Mouse (Mus musculus): ENCODE data around the gene Medag. TPM values are rescaled to one million over a fixed set of nuclear protein-coding genes. Genes with fewer than 3 reads are reported as not detected.

The Medag gene
- polyA plus RNA-seq (2021) = 0.13 TPM

- in situ Hi-C loops (cut with MboI; ENCODE audit: low pct_unique_long_range_greater_than_20kb) = no loop called here
- DNase-seq (ENCODE audit: low read depth, low spot score) = no peak
- no peak for TF ChIP-seq CTCF (IDR thresholded peaks at IDR 0.05)
- ATAC-seq = peak; percentile 31
- ChIA-PET CTCF (interaction anchor here (1.1 to 1.7 kb wide), 5 partner anchors 8 to 36 kb away, joined by 3 to 5 read pairs (median 3); no protein-coding TSS in a partner anchor), POLR2A (no interaction called here)
- no peaks in the 10 kb centered on the region for H3K27me3 ChIP-seq
Observed at GRCm38 (mm10) chr5:149411509-149412193, at the start of gene Medag. Gene Medag, plus strand, starts transcription at chr5:149411749.

GRCm38 (mm10) chr5:149362626-149363025 is 48.9 kb upstream of the Medag start:
- in situ Hi-C loops (cut with MboI; ENCODE audit: low pct_unique_long_range_greater_than_20kb) = no loop called here
- CTCF ChIA-PET = interaction anchor here (1.1 to 4.9 kb wide), 3 partner anchors 9 to 488 kb away, joined by 3 to 27 read pairs (median 5); no protein-coding TSS in a partner anchor
- no peak for TF ChIP-seq CTCF (IDR thresholded peaks at IDR 0.05)
- POLR2A ChIA-PET = interaction anchor here (0.5 to 2.9 kb wide), 6 partner anchors 10 to 719 kb away, joined by 3 to 14 read pairs (median 10); no protein-coding TSS in a partner anchor
- ATAC-seq (no peak), DNase-seq (ENCODE audit: low read depth, low spot score) (no peak)
- H3K27me3 ChIP-seq = no peaks in the 10 kb centered on the region

DNA sequence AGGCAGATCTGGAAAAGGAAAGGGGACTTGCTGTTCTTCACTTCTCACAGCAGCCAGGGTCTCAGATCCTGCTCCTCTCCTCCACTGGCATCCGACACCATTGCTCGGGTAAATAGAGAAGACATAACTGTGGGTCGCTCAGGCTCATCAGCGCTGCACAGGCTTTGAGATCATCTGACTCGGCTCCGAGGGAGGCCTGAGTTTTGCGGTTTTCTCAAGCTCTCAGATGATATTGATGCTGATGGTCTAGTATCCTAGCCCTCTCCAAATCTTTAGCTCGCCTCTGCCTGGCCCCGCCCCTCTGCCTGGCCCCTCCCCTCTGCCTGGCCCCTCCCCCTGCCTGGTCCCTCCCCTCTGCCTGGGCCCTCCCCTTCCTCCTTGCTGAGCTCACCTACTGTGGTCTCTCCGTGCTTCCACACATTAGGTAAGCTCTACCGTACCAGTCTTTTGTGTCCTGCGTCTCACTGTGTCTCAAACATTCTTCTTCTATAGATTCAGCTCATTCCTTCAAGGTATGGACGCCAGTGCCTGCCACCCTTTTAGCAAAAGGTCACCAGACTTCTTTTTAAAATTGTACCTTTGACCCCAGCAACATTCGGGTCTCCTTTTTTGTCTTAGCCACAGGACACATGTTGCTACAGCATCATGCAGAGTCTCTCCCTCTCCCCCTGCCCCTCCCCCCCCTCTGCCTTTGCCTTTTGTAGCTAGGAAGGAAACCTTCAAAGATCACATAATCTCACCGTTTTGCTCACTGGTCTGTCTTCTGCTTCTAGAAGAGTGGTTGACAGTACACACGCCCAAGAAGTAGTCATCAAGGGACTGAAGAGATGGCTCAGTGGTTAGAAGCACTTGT is 47.4 kb upstream of the Medag start:
- ATAC-seq = peak; percentile 89
- no peaks in the 10 kb centered on the region for H3K27me3 ChIP-seq
- peak; percentile 94 for DNase-seq (ENCODE audit: low read depth, low spot score)
- in situ Hi-C loops (cut with MboI; ENCODE audit: low pct_unique_long_range_greater_than_20kb) = no loop called here
- POLR2A ChIA-PET = interaction anchor here (0.6 to 2.9 kb wide), 6 partner anchors 11 to 780 kb away, joined by 3 to 14 read pairs (median 4); no protein-coding TSS in a partner anchor
- CTCF ChIA-PET = interaction anchor here (1.1 to 4.9 kb wide), 3 partner anchors 11 to 25 kb away, joined by 3 to 27 read pairs (median 3); no protein-coding TSS in a partner anchor
- TF ChIP-seq CTCF (IDR thresholded peaks at IDR 0.05) = no peak

DNA sequence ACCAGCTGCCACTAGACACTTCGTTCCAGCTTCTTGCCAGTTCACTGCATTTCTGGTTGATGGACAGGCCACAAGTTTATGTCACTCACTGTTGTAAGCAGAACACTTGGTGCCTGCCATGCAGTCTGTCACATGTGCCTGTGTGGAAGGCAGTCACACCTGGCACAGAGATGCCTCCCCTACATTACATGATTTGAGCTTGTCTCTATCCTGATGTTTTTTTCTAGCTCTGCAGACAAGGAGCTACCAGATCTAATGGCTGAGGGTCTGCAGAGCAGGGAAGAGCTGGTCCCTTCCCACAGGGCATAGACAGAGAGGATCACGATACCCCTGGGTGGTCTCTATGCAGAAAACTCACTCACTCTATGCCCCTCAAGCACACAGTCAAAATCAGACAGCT is 44.5 kb upstream of the Medag start:
- TF ChIP-seq CTCF (IDR thresholded peaks at IDR 0.05) = no peak
- ChIA-PET POLR2A (interaction anchor here (1.3 kb wide), 1 partner anchor 14 kb away, joined by 5 read pairs; no protein-coding TSS in a partner anchor), CTCF (interaction anchor here (1.2 to 3.2 kb wide), 2 partner anchors 9 to 85 kb away, joined by 3 to 16 read pairs; no protein-coding TSS in a partner anchor)
- no peaks in the 10 kb centered on the region for H3K27me3 ChIP-seq
- no peak for ATAC-seq
- DNase-seq (ENCODE audit: low read depth, low spot score) = no peak
- in situ Hi-C loops (cut with MboI; ENCODE audit: low pct_unique_long_range_greater_than_20kb) = no loop called here

GRCm38 (mm10) chr5:149367544-149368466 is 43.7 kb upstream of the Medag start:
- POLR2A ChIA-PET = interaction anchor here (1.3 kb wide), 1 partner anchor 14 kb away, joined by 5 read pairs; no protein-coding TSS in a partner anchor
- in situ Hi-C loops (cut with MboI; ENCODE audit: low pct_unique_long_range_greater_than_20kb) = no loop called here

GRCm38 (mm10) chr5:149368575-149369312 is 42.8 kb upstream of the Medag start:
- no peak for TF ChIP-seq CTCF (IDR thresholded peaks at IDR 0.05)
- no peaks in the 10 kb centered on the region for H3K27me3 ChIP-seq
- DNase-seq (ENCODE audit: low read depth, low spot score) (no peak), ATAC-seq (no peak)
- ChIA-PET POLR2A (interaction anchor here (1.3 kb wide), 1 partner anchor 15 kb away, joined by 5 read pairs; no protein-coding TSS in a partner anchor), CTCF (interaction anchor here (0.7 to 1.0 kb wide), 2 partner anchors 12 to 46 kb away, joined by 3 read pairs; no protein-coding TSS in a partner anchor)
- in situ Hi-C loops (cut with MboI; ENCODE audit: low pct_unique_long_range_greater_than_20kb) = no loop called here

More at GRCm38 (mm10) chr5:149367544-149368466, 43.7 kb upstream of the Medag start:
- H3K27me3 ChIP-seq = no peaks in the 10 kb centered on the region
- CTCF ChIA-PET = interaction anchor here (1.0 to 3.2 kb wide), 3 partner anchors 8 to 86 kb away, joined by 3 to 16 read pairs (median 3); no protein-coding TSS in a partner anchor
- no peak for TF ChIP-seq CTCF (IDR thresholded peaks at IDR 0.05)
- ATAC-seq (no peak), DNase-seq (ENCODE audit: low read depth, low spot score) (no peak)

DNA sequence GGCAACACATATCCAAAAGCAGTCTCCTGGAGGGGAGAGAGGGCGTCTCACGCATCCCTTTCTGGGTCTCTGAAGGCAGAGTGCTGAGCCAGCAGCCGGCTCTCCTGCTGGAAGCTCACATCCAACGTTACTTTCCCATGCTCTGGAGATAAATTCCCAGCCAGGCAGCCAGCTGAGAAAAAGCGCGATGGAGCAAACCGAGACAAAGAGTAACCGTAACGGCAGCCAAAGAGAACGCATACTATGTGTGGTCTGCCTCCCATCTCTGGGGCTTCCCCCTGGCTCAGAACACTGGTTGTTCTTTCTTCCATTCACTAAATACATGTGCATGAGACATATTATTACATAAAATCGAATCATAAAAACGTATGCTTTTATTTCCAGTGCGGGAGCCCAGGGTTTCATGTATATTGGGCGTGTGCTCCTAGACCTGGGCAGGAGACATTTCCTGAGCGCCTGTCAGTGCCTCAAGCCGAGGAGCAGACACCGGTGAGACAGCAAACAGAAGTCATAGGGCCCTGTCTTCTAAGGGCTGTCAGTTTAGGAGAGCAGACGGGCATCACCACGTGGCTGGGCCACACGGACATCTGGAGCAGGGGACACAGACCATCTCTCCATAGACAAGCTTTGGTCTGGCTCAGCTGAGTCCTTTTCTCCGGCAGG is 42.0 kb upstream of the Medag start:
- DNase-seq (ENCODE audit: low read depth, low spot score) (no peak), ATAC-seq (no peak)
- ChIA-PET POLR2A (no interaction called here), CTCF (interaction anchor here (0.7 to 1.3 kb wide), 2 partner anchors 13 to 16 kb away, joined by 3 to 4 read pairs; no protein-coding TSS in a partner anchor)
- H3K27me3 ChIP-seq = no peaks in the 10 kb centered on the region
- in situ Hi-C loops (cut with MboI; ENCODE audit: low pct_unique_long_range_greater_than_20kb) = loop anchor here (10.0 kb wide), 1 partner anchor 155 kb away; the partner anchor contains the start of gene Wdr95
- no peak for TF ChIP-seq CTCF (IDR thresholded peaks at IDR 0.05)

- in situ Hi-C loops (cut with MboI; ENCODE audit: low pct_unique_long_range_greater_than_20kb) = loop anchor here (10.0 kb wide), 1 partner anchor 153 kb away; the partner anchor contains the start of gene Wdr95
- no peaks in the 10 kb centered on the region for H3K27me3 ChIP-seq
- CTCF ChIA-PET = no interaction called here
- no peak for TF ChIP-seq CTCF (IDR thresholded peaks at IDR 0.05)
- POLR2A ChIA-PET = no interaction called here
- DNase-seq (ENCODE audit: low read depth, low spot score) (no peak), ATAC-seq (no peak)
Observed at GRCm38 (mm10) chr5:149372018-149372417, 39.5 kb upstream of the Medag start.
